Mouse (Mus musculus): ENCODE measurements around the gene Sphk1.

- TF ChIP-seq POLR2A (IDR thresholded peaks at IDR 0.05; ENCODE audit: borderline replicate concordance, extremely low read depth, insufficient read depth, insufficient read length, poor library complexity, severe bottlenecking) (peak; percentile 81), CTCF (IDR thresholded peaks at IDR 0.05; ENCODE audit: borderline replicate concordance, extremely low read depth, insufficient read depth, insufficient read length) (peak; percentile 61)
Observed at GRCm38 (mm10) chr11:116581376-116581814, 50.7 kb downstream of the Sphk1 start, which contains the start of gene Ube2o.

Measured in brain, embryonic 14.5 days (tissue).